Mouse (Mus musculus) heart, embryonic 16.5 days (tissue): ENCODE measurements around the gene Islr. TPM values are rescaled to one million over a fixed set of nuclear protein-coding genes. Genes with fewer than 3 reads are reported as not detected.

ENCODE experiments used
- ATAC-seq: fragments of 200-750 bp; cut with Nextera tagmentation; replicated peaks from 2 replicates; pipeline ENCODE4 v1.8.0; 2017; ENCODE audit warnings: moderate number of reproducible peaks; ENCODE audit not compliant: insufficient read depth, low FRiP score; ENCODE audit errors: extremely low read depth
- H3K27ac ChIP-seq: fragments of 300-500 bp; sonication (generic); 2 replicates; pipeline ENCODE4 v1.5.1; 2014; ENCODE audit warnings: mild to moderate bottlenecking, low read length, control low read depth, moderate library complexity
- H3K27me3 ChIP-seq: fragments of 300-500 bp; sonication (generic); 2 replicates; pipeline ENCODE4 v1.6.1; 2014; ENCODE audit warnings: low read length, mixed read lengths; ENCODE audit not compliant: control insufficient read depth, insufficient read depth
- H3K36me3 ChIP-seq: fragments of 300-500 bp; sonication (generic); 2 replicates; pipeline ENCODE4 v1.6.1; 2014; ENCODE audit not compliant: control insufficient read depth, insufficient read depth
- H3K4me1 ChIP-seq: fragments of 300-500 bp; sonication (generic); 2 replicates; pipeline ENCODE4 v1.6.1; 2014; ENCODE audit warnings: low read length, mixed read lengths; ENCODE audit not compliant: control insufficient read depth, insufficient read depth
- H3K4me2 ChIP-seq: fragments of 300-500 bp; sonication (generic); 2 replicates; pipeline ENCODE4 v1.6.1; 2014; ENCODE audit warnings: low read depth, mild to moderate bottlenecking, control low read depth, low read length
- H3K4me3 ChIP-seq: fragments of 300-500 bp; sonication (generic); 2 replicates; pipeline ENCODE4 v1.5.1; 2014; ENCODE audit warnings: mild to moderate bottlenecking, control low read depth, low read length
- H3K9ac ChIP-seq: fragments of 300-500 bp; sonication (generic); 2 replicates; pipeline ENCODE4 v1.6.1; 2014; ENCODE audit warnings: low read length, control low read depth
- H3K9me3 ChIP-seq: fragments of 300-500 bp; sonication (generic); replicated peaks from 2 replicates; pipeline ENCODE4 v1.6.1; 2016; ENCODE audit warnings: low read length; ENCODE audit not compliant: control insufficient read depth
- WGBS: fragments of 180-500 bp; shearing (Covaris S2); extraction: QIAGEN DNeasy Blood & Tissue Kit; methylation state at CpG from one replicate; pipeline ENCODE4 v1.1.7; 2014; 5-methylcytosine and 5-hydroxymethylcytosine counted together
- polyA plus RNA-seq: library from polyadenylated mRNA; unstranded; fragments of >200 nt; fragmentation: Nextera tagmentation; extraction: Ambion mirVana; gene quantifications from 2 replicates; pipeline ENCODE4 v1.2.1, GENCODE M21; 2015

The Islr gene
- polyA plus RNA-seq, 1 experiment from 2014 or later = 27.5 TPM

GRCm38 (mm10) chr9:58228777-58229466, 24.8 kb upstream of the Islr start:
- H3K4me3 ChIP-seq = no peak overlapping the region
- 95% methylated on average over 9 of the region's 9 CpGs for WGBS
- H3K36me3 ChIP-seq = peaks cover 38% of the 10 kb centered on the region
- H3K4me2 ChIP-seq = no peak overlapping the region
- no peaks in the 10 kb centered on the region for H3K9me3 ChIP-seq
- no peak for ATAC-seq
- H3K27me3 ChIP-seq = no peaks in the 10 kb centered on the region
- H3K4me1 ChIP-seq = peaks cover 11% of the 10 kb centered on the region
- no peak overlapping the region for H3K9ac ChIP-seq
- H3K27ac ChIP-seq = no peak overlapping the region

DNA sequence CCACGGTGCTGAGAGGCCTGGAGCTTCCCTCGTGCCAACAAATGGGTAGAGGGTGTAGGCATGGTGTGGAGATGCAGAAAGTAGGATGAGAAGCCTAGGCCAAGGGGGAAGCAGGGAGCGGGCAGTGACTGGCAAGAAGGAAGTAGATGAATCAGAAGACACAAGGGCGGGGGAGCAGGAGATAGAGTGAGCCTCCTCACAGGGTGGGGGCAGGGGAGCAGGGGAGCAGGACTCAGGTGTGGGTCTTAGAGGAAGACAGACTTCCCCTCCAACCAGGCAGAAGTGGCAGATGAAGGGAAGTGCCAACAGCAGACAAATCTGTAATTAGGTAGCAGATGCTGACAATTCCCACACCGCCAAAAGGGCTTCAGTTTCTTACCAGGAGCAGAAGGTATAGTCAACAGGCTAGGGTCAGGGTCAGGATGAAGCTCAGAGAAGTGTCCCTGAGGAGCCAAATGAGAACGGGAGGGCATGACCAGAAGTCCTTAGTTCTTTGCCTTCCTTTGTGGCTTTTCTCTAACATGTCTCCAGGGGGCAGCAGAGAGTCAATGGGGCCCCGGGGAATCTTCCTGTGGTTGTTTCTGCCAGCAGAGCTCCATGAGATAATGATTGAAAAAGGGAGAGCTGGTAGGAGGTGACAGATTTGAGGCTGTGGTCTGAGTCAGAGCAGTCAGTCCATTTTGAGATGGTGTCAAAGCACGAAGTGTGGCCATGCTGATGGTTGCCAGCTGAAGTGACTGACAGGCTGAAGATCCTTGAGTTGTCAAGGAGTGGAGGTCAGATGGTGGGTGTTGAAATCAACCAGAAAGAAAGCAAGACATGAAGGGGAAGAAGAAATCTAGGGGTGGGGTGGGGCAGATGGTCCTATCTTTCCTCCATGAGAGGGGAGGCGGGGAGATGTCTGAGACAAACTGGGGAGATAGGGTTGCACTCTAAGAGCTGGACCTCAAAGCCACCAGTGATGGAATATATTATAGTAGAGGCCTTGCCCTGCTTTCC, 22.1 kb upstream of the Islr start:
- H3K9me3 ChIP-seq = no peaks in the 10 kb centered on the region
- no peak overlapping the region; the same call in 1 of the 2 replicates for H3K9ac ChIP-seq
- peaks cover 2% of the 10 kb centered on the region; the same call in 1 of the 2 replicates for H3K4me1 ChIP-seq
- no peak for ATAC-seq
- H3K36me3 ChIP-seq = peaks cover 46% of the 10 kb centered on the region
- no peak overlapping the region for H3K4me3 ChIP-seq
- 54% methylated on average over 9 of the region's 9 CpGs for WGBS
- H3K27ac ChIP-seq = no peak overlapping the region
- no peaks in the 10 kb centered on the region for H3K27me3 ChIP-seq
- no peak overlapping the region for H3K4me2 ChIP-seq

- H3K36me3 ChIP-seq = peaks cover 43% of the 10 kb centered on the region
- H3K4me2 ChIP-seq = no peak overlapping the region
- 88% methylated on average over 2 of the region's 2 CpGs for WGBS
- no peak overlapping the region for H3K27ac ChIP-seq
- no peaks in the 10 kb centered on the region for H3K9me3 ChIP-seq
- no peak for ATAC-seq
- no peak overlapping the region for H3K9ac ChIP-seq
- H3K4me1 ChIP-seq = peaks cover 2% of the 10 kb centered on the region; the same call in 1 of the 2 replicates
- H3K4me3 ChIP-seq = no peak overlapping the region
- H3K27me3 ChIP-seq = no peaks in the 10 kb centered on the region
Observed at GRCm38 (mm10) chr9:58224356-58224755, 20.2 kb upstream of the Islr start.

- H3K4me3 ChIP-seq = no peak overlapping the region
- no peaks in the 10 kb centered on the region for H3K4me1 ChIP-seq
- H3K36me3 ChIP-seq = peaks cover 28% of the 10 kb centered on the region; the same call in 1 of the 2 replicates
- ATAC-seq = no peak; the same call in 1 of the 2 replicates
- no peaks in the 10 kb centered on the region for H3K27me3 ChIP-seq
- no peak overlapping the region for H3K27ac ChIP-seq
- H3K9ac ChIP-seq = no peak overlapping the region
- H3K9me3 ChIP-seq = no peaks in the 10 kb centered on the region
- WGBS = 69% methylated on average over 24 of the region's 24 CpGs
- H3K4me2 ChIP-seq = no peak overlapping the region
Observed at GRCm38 (mm10) chr9:58220218-58220903, 16.3 kb upstream of the Islr start.

GRCm38 (mm10) chr9:58218539-58218938, 14.4 kb upstream of the Islr start:
- Histone ChIP-seq H3K4me3 (no peak overlapping the region), H3K4me2 (no peak overlapping the region), H3K9ac (no peak overlapping the region), H3K36me3 (peaks cover 21% of the 10 kb centered on the region; the same call in 1 of the 2 replicates), H3K27me3 (no peaks in the 10 kb centered on the region), H3K4me1 (0 out of 2 replicates have a peak, but pooled peaks cover under 1% of the 10 kb centered on the region), H3K9me3 (no peaks in the 10 kb centered on the region), H3K27ac (no peak overlapping the region)
- WGBS = 88% methylated on average over 3 of the region's 3 CpGs
- no peak for ATAC-seq

- Histone ChIP-seq H3K4me3 (no peak overlapping the region), H3K27me3 (no peaks in the 10 kb centered on the region), H3K27ac (no peak overlapping the region), H3K4me2 (no peak overlapping the region), H3K9me3 (no peaks in the 10 kb centered on the region), H3K9ac (no peak overlapping the region), H3K36me3 (peaks cover 7% of the 10 kb centered on the region; the same call in 1 of the 2 replicates), H3K4me1 (0 out of 2 replicates have a peak, but pooled peaks cover 3% of the 10 kb centered on the region)
- 54% methylated on average over 6 of the region's 6 CpGs for WGBS
- ATAC-seq = no peak
Observed at GRCm38 (mm10) chr9:58216402-58216801, 12.3 kb upstream of the Islr start.

GRCm38 (mm10) chr9:58214519-58215180, 10.5 kb upstream of the Islr start:
- H3K27ac ChIP-seq = peak overlapping the region; percentile 24; the same call in 1 of the 2 replicates

DNA sequence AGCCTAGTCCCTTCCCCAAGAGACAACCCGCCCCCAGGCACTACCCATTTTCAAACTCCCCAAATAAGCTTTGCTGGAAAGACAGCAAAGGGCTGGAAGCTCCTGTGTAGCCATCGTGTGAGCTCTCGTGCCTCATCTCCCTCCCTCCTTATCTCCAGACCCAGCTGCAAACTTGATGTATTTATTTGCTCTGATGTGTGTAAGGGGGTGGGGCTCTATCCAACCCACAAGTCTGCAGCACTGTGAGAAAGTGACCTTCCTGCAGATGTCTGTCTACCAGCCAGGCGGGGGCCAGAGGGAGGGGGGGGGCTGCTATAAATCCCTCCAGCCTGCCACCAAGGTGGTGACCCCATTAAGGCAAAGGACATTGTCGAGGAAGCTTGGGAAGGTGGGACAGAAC, 9.8 kb upstream of the Islr start:
- peaks cover 13% of the 10 kb centered on the region for H3K4me1 ChIP-seq
- no peak overlapping the region for H3K4me3 ChIP-seq
- peak; percentile 47; the same call in 1 of the 2 replicates for ATAC-seq
- H3K27ac ChIP-seq = peak overlapping the region; percentile 6; the same call in 1 of the 2 replicates
- no peaks in the 10 kb centered on the region for H3K27me3 ChIP-seq
- no peak overlapping the region for H3K9ac ChIP-seq
- no peaks in the 10 kb centered on the region for H3K36me3 ChIP-seq
- H3K9me3 ChIP-seq = no peaks in the 10 kb centered on the region
- WGBS = 14% methylated on average over 5 of the region's 5 CpGs
- H3K4me2 ChIP-seq = no peak overlapping the region

More at GRCm38 (mm10) chr9:58214519-58215180, 10.5 kb upstream of the Islr start:
- ATAC-seq = 0 out of 2 replicates have a peak, but pooled peaks have one; percentile 30
- H3K27me3 ChIP-seq = no peaks in the 10 kb centered on the region
- WGBS = 41% methylated on average over 8 of the region's 8 CpGs
- H3K4me3 ChIP-seq = no peak overlapping the region
- peaks cover 13% of the 10 kb centered on the region for H3K4me1 ChIP-seq
- H3K4me2 ChIP-seq = no peak overlapping the region
- no peaks in the 10 kb centered on the region for H3K9me3 ChIP-seq
- H3K9ac ChIP-seq = no peak overlapping the region
- peaks cover 1% of the 10 kb centered on the region; the same call in 1 of the 2 replicates for H3K36me3 ChIP-seq
